Mouse (Mus musculus) spleen, adult 12 weeks (tissue): ENCODE data around the gene Selplg.

ENCODE experiments used
- DNase-seq: peaks from one replicate; pipeline ENCODE4 v3.0.0; 2022; ENCODE audit warnings: low spot score

The Selplg gene

DNA sequence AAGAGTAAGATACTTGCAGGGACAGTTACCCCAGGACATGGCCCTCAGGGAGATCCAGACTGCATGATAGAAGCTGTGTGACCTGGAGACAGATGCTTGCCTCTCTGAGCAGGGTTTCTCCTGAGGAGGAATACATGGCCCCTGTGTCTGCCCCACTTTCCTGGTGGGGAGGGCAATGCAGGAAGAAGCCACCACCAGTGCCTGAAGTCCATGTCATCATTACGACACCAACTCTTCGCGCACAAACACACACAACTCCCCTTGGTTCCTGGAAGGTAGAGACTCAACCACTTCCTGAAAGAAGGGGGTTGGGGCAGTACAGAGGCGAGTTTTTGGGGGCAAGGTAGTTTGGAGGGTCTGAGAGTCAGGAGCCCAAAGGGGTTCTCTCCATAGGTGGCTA is 8.2 kb downstream of the Selplg start:
- no peak for DNase-seq

DNA sequence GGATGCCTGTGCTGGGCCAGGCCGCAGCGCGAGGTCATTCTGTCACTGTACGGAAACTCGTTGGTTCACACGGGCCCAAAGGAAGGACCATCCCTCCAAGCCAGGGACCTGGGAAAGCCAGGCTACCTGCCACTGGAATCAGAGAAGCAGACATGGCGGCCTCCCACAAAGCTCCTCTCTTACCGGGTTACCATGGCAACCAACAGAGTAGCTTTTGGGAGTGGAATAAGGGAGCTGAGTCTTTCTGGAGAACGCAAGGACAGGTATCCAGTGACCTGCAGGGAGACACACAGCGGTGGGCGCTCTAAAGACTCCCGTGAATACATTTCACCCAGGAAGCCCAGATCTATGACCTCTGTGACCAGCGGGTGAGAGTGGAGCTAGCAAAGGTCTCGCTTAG is 13.9 kb downstream of the Selplg start:
- DNase-seq = no peak

DNA sequence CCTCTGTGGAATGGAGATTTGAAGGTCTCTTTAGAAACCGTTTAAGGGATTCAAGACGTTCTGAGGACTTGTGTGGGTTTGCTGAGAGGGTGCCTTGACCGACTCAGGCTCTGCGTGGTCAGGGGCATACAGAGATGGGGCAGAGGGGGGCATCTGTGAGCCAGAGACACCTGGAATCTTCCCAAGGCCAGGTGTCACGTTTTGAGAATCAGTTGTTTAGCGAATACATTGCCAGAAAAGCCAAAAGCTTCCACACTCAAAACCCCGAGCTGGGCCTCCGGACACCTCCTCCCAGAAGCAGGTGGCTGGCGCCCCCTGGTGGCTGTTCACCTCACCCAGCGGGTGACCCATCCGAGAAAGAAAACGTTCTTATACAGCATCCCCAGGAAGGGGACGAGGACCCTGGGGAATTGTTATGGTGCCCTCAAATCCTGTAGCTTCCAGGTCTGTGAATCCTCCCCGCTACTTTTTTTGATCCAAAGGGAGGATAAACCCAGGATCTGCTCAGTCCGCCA is 16.7 kb downstream of the Selplg start:
- peak; percentile 67 for DNase-seq

- no peak for DNase-seq
These were observed 17.4 kb downstream of the Selplg start for GRCm38 (mm10) chr5:113815041-113815389.

DNA sequence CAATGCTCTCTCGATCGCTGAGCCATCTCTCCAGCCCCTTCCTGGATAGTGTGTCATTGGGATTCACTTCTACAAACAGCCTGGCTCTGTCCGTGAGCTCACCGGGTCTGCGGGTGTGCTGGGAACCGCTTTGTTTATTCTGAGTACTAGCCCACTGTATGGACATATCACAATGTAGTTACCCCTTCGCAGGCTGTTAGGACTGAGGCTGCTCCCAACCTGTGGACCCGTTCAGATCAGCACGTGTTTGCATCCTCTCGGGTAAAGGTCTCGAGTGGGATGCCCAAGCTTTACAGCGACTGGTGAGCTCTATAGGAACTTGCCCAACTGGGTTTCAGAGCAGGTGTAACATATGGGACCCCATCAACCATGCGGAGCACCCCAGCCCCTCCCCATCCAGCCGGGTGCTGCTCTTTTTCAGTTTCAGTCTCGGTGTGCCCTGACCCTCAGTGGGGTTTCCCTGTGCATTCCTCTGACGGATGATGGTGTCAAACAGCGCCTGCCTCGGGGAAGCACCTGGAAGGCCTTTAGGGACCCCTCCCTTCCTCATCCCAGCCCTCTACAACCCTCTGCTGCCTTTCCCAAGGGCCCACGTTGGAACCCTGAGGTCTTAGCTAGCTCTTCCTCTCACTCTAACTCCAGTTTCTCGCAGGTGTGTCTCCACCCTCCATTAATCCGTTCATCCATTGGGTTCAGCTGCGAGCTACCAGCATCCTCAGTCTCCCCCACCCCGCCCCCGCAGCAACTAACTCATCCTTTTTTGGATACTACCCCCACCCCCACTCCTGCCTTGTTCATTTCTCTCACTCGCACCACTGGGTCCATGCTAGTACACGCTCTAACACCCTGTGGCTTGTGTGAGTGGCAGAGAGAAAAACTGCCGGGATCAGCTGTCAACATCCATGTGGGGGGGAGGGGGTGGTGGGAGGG is 18.1 kb downstream of the Selplg start:
- no peak for DNase-seq

DNA sequence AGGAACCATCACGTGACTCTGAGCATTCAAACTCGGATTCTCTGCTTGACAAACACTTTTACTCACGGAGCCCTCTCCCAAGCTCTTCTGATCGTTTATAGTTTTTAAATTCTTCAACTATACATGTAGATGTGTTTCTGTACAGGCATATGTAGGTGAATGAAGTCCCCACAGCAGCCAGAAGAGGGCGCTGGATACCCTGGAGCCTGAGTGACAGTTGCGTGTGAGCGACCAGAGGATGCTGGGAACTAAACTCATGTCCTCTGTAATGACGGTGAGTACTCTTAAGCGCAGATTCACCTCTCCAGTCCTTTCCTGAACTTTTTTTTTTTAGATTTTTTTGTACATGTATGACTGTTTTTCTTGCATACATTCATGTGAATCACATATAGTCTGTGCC is 18.8 kb downstream of the Selplg start:
- peak; percentile 31 for DNase-seq

DNA sequence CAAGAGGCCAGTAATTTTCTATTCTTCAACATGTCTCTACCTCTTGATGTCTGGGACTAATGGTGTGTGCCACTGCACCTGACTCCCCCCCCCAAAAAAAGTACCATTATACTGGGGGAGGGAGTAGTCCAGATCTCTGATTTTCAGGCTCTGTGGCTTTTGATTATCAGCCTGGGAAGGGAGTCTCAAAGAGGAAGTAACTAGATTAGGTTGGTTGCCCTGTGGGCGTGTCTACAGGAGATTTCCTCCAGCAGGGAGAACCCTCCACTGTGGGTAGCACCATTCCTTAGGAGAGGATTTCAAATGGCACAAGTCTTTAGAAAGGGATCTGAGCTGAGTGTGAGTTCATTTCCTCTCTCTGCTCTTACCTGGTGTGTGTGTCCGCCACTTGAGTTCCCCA is 19.8 kb downstream of the Selplg start:
- DNase-seq = no peak

- DNase-seq = peak; percentile 44
These were observed 20.5 kb downstream of the Selplg start for GRCm38 (mm10) chr5:113811824-113812420.

DNA sequence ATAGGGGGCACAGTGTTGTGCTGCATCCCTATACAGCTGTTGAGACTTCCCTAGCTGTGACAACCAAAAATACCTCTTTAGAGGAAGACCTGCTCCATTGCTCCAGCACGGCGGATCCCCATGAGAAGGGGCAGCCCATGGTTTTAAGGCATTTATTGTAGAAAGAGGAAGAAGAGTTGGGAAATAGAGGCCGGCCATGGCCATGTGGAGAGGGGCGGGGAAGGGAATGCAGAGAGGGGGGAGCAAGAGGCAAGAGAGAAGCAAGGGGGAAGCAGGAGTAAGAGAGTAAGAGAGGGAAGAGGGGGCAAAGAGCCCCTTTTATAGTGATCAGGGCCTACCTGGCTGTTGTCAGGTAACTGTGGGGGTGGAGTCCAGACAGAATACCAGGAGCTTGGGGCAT is 22.3 kb downstream of the Selplg start:
- DNase-seq = no peak

GRCm38 (mm10) chr5:113808177-113808576 is 24.3 kb downstream of the Selplg start:
- DNase-seq = no peak

GRCm38 (mm10) chr5:113807712-113808111 is 24.7 kb downstream of the Selplg start:
- DNase-seq = no peak

- no peak for DNase-seq
These were observed 26.0 kb downstream of the Selplg start for GRCm38 (mm10) chr5:113806414-113806813.

DNA sequence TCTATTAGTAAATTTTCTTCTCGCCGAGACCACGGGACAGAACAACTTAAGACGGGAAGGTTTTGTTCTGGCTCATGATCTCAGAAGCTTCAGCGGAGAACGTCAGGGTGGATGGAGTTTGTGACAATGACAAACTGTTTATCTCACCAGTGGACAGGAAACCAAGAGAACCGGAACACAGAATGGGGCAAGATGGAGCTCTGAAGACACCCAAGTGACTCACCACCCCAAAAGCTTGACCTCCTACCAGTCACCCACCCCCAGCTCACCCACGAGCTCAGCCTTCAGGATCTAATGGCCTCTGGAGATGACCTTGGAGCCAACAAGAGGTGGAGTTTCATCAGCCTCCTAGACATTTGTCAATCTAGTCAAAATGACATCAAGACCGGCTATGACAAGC is 27.1 kb downstream of the Selplg start:
- DNase-seq = no peak

DNA sequence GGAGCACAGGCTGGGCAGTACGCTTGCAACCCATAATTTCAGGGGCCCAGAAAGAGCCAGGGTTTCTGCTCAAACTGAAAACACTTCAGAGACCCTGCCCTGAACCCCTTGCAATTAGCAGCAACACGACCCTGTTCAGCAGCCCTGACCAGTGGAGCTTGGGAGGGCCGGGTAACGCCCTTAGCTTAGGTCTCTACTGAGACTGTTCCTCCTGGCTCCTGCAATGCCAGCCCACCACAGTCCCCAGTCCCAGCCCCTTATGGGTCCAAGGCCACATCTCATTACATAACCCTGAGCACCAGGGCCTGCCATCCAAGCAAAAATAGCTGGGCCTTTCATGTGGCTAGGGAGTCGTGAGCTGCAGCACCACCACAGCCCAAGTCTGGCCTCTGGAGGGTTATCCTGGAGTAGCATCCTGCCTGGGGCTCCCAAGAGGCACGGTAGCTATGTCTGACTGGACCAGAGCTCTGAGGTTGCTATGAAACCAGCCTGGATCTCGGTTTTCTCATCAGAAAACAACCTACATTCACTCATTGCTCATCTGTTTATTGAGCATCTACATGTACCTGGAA is 28.0 kb downstream of the Selplg start:
- no peak for DNase-seq

GRCm38 (mm10) chr5:113800280-113800679 is 32.2 kb downstream of the Selplg start, which contains the start of gene Tmem119:
Gene Tmem119, minus strand, starts transcription at chr5:113800516.
- no peak for DNase-seq

GRCm38 (mm10) chr5:113799691-113800090 is 32.8 kb downstream of the Selplg start:
- DNase-seq = no peak

DNA sequence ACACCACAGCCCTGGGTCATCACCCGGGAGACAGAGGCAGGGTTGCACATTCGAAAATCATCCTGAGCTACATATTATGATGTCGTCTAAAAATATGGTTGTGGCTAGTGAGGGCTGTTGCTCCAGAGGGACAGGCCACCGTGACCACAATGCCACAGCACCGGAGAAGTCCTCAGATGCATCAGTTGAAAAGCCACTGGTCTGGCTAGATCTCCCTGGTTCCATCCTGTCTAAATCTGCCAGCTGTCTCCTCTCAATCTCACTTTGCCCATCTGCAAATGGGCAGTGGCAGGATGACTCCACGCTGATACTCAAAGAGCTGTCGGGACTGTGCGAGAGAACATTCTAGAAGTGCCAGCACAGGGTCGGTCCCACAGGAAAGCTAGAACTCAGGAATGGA is 33.9 kb downstream of the Selplg start:
- DNase-seq = no peak

DNA sequence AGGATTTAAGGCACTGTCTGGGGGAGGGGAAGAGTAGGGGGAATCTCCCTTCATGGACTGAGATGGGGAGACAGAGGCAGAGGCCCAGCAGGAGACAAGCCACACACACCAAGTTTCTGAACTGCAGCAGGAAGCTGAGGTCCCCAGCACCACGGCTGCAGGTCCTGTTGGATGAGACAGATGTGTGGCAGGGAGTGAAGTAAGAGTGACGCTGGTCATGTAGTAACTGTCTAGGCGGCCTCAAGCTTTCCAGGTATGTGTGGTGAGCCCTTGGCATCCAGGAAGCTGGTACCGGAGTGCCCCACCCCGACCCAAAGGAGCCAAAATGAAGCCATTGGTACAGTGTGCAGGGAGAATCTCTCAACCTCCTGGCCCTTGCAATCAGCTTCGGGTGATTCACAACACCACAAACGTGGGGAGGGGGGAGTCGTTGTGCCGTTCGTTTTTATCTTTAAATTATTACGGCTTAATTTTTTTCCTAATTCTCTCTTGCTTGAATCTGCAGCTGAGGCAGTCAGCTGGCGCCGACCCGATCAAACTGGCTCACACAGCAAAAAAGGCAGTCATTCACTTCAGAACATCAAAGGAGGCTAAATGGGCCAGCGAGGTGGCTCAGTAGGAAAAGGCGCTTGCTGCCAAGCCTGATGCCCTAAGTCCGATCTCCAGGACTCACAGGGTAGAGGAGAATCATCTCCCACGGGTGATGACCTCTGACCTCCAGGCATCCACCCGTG is 35.1 kb downstream of the Selplg start:
- no peak for DNase-seq

DNA sequence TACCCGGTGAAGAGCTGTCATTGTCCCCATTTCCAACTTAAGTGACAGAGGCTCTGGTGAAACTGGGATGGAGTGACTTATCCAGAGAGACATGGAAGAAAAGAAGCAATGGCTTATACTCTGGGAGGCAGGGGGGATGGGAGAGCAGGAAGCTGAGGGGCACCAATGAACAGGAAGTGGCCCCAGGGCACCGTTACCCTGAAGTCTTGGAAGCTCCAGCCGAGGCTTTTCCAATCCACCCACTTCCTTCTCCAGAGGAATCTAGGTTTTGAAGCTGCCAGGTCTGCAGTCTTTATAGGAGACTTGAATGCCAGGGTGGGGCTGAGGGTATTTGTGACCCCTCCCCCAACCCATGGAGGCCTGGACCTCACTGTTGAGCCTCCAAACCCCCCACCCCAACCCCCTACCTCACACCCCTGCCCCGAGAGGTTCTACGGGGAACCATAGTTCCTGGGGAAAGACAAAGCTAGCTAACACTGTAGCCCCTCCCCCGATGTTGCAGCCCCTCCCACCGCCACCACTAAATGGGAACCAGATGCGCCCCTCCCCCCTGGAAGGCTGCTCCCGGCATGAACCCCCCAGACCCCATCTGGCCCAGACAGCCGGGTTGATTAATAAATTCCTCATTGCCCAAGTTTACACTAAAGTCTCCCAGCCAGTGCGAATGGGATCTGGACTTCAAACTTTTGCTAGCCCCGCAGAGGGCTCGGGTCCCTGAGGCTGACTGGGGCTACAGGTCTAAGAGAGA is 35.9 kb downstream of the Selplg start:
- no peak for DNase-seq

DNA sequence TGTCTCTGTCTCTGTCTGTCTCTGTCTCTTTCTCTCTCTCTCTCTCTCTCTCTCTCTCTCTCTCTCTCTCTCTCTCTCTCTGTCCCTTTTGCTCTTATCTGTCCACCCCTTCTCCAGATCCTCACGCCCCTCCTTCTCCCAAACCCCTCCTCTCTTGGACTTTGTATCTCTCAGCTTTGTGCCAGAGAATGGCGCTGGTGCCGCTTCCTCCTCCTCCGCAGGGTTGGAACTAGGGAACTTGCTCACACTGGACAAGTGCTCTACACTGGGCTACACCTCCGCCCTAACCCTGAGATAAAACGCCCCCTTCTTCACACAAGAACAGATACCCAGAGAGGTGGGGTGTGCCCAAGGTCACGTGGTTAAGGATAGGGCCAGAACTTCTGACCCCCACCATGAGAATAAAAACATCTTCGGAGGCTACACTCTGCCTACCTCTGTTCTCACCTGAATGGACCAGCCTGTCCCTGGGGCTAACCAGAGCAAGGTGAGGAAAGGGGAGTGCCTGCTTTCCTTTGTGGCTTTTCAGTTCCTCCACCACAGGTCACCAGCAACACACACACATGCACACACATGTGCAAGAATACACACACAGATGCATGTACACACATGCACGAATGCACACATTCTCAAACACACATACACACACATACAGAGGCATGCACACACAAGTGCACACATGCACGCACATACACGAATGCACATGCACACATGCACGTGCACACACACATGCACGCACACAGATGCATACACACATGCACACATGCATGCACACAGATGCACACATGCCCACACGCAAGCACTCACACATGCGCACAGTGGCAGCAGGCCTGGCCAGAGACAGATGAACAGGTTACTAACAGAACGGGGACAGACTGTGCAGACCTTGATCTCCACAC is 41.0 kb downstream of the Selplg start:
- DNase-seq = no peak
